Mouse (Mus musculus) brown adipose tissue, adult 24 weeks (tissue): Measurements from ENCODE around the gene Pcnt. TPM values are rescaled to one million over a fixed set of nuclear protein-coding genes. Genes with fewer than 3 reads are reported as not detected.

ENCODE experiments used
- H3K27ac ChIP-seq: fragments of 200-500 bp; replicated peaks from 2 replicates; pipeline ENCODE4 v1.5.1; 2012; ENCODE audit warnings: low read depth, mild to moderate bottlenecking, low read length
- H3K4me1 ChIP-seq: fragments of 200-500 bp; 2 replicates; pipeline ENCODE4 v1.6.1; 2012; ENCODE audit warnings: low read length, mixed read lengths; ENCODE audit not compliant: control insufficient read depth, insufficient read depth, insufficient read length
- H3K4me3 ChIP-seq: fragments of 200-500 bp; 2 replicates; pipeline ENCODE4 v1.5.1; 2012; ENCODE audit warnings: low read depth, mild to moderate bottlenecking, low read length, moderate library complexity; ENCODE audit not compliant: insufficient read depth
- polyA plus RNA-seq: library from polyadenylated mRNA; stranded (reverse); fragments of >200 nt; gene quantifications from 2 replicates; pipeline ENCODE4 v1.2.4, GENCODE M21; 2012; ENCODE audit not compliant: missing spikeins, insufficient read depth, insufficient read length

Pcnt gene
- 4.7 and 5.6 TPM in 2 replicates for polyA plus RNA-seq

- Histone ChIP-seq H3K4me3 (peak within 1 kb of the TSS; percentile 77), H3K4me1 (peaks cover 4% of the 10 kb centered on the region; the same call in 1 of the 2 replicates), H3K27ac (peak within 1 kb of the TSS; percentile 65)
Measured at GRCm38 (mm10) chr10:76442178-76443088, at the start of gene Pcnt. Pcnt (minus strand) TSS chr10:76442786.

- Histone ChIP-seq H3K4me1 (no peaks in the 10 kb centered on the region), H3K27ac (no peak overlapping the region), H3K4me3 (no peak overlapping the region)
Measured at GRCm38 (mm10) chr10:76489205-76489604, 46.6 kb upstream of the Pcnt start.

- Histone ChIP-seq H3K27ac (no peak overlapping the region), H3K4me3 (no peak overlapping the region), H3K4me1 (no peaks in the 10 kb centered on the region)
Measured at GRCm38 (mm10) chr10:76488265-76488664, 45.7 kb upstream of the Pcnt start.

- no peak overlapping the region for H3K4me3 ChIP-seq
- H3K27ac ChIP-seq = no peak overlapping the region
- no peaks in the 10 kb centered on the region for H3K4me1 ChIP-seq
Measured at GRCm38 (mm10) chr10:76486302-76486701, 43.7 kb upstream of the Pcnt start.

DNA sequence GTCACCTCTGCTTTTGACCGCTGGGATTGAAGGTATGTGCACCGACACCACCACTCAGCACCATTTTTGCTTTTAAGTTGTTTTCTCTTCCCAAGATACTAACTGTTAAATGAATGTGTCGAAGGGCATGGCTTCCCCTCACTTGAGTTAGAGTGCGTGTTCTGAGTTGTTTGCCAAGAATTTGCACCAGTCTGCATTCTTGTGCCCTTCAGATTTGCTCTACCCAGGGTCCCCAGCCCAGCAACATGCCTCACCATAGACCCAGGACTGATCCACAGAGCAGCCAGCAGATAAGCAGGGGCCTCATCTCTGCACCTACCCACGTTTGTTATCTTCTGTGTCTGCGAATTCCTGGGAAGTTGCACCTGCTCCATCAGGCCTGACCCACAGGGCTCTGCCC lies 38.9 kb upstream of the Pcnt start:
- Histone ChIP-seq H3K4me1 (no peaks in the 10 kb centered on the region), H3K27ac (no peak overlapping the region), H3K4me3 (no peak overlapping the region)

- Histone ChIP-seq H3K27ac (no peak overlapping the region), H3K4me1 (no peaks in the 10 kb centered on the region), H3K4me3 (no peak overlapping the region)
Measured at GRCm38 (mm10) chr10:76480851-76481250, 38.3 kb upstream of the Pcnt start.

GRCm38 (mm10) chr10:76473759-76474158 lies 31.2 kb upstream of the Pcnt start:
- Histone ChIP-seq H3K4me3 (no peak overlapping the region), H3K4me1 (no peaks in the 10 kb centered on the region), H3K27ac (no peak overlapping the region)

GRCm38 (mm10) chr10:76468203-76469162 lies 25.9 kb upstream of the Pcnt start, which contains the start of the genes Mcm3ap and Ybey:
Mcm3ap (plus strand) TSS chr10:76468927.
Ybey (minus strand) TSS chr10:76469114.
- H3K27ac ChIP-seq = peak within 1 kb of the TSS; percentile 53
- H3K4me1 ChIP-seq = no peaks in the 10 kb centered on the region
- H3K4me3 ChIP-seq = peak within 1 kb of the TSS; percentile 82

DNA sequence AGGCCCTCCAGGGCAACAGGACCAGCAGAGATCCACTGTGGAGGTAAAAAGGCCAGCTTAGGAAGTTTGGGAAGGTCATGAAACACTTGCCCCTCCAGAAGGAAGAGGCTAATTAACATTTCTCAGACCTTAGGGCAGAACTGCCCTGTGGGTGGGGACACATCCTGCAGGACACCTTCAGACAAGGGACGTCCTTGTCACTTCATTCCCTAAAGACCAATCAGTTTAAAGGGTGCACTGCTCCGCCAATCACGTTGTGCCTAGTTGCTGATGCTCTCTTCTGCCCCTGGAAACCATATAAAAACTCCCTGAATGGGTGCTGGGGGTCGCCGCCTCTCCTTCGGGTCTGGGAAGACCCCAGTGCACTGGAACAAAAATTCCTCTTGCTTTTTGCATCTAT lies 20.1 kb upstream of the Pcnt start:
- no peak overlapping the region for H3K4me3 ChIP-seq
- no peak overlapping the region for H3K27ac ChIP-seq
- no peaks in the 10 kb centered on the region for H3K4me1 ChIP-seq

- H3K4me3 ChIP-seq = no peak overlapping the region
- no peaks in the 10 kb centered on the region for H3K4me1 ChIP-seq
- H3K27ac ChIP-seq = no peak overlapping the region
Measured at GRCm38 (mm10) chr10:76462312-76462711, 19.7 kb upstream of the Pcnt start.

DNA sequence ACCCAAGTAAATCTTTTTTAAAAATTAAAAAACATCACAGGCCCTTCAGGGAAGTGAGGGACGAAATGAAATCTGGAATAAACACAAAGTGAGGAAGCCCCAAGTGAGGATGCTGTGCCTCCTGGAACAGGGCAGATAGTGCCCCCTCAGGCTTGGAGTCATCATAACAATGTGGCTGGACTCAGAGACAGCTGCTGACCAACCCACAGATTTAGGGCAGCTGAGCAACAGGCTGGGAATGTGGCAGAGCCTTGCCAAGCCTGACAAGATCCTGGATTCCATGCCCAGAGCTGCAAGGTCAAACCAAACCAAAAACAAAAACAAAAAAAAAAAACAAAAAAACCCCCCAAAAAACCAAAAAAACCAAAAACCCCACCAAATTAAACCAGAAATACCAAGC lies 18.7 kb upstream of the Pcnt start:
- no peak overlapping the region for H3K4me3 ChIP-seq
- no peaks in the 10 kb centered on the region for H3K4me1 ChIP-seq
- H3K27ac ChIP-seq = no peak overlapping the region

DNA sequence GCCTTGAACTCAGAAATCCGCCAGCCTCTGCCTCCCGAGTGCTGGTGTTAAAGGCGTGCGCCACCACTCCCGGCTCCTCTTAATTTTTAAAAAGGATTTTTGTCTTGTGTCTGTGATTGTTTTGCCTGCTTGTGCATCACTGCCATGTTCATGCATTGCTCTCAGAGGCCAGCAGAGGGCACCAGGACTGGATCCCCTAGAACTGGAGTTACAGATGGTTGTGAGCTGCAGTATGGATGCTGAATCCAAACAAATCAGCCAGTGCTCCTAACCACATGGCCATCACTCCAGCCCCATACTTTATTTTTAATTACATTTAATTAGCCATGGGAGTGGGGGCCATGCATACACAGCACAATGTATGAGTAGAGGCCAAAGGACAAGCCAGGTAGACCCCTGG lies 12.7 kb upstream of the Pcnt start:
- H3K4me3 ChIP-seq = no peak overlapping the region
- no peak overlapping the region for H3K27ac ChIP-seq
- H3K4me1 ChIP-seq = no peaks in the 10 kb centered on the region

DNA sequence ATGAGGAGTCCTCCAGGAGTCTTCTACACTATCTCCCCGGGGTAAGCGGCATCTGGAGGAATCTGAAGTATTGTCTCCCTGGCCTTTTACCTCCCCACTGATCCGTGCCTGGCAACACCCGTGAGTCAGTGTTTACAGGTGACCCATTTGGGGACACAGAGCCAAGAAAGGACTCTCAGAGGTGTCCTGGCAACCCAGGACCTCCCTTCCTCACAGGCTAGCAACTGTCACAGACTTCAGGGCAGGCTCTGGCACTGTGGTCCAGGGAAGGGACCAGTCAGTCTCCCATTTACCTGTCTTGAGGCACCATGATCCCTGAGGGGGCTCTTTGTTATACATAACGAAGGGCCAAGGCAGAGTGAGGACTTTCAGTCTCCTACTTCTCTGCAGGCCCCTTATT lies 6.3 kb upstream of the Pcnt start, which contains the start of gene 2610028H24Rik:
Gene 2610028H24Rik, plus strand, starts transcription at position 231 of the 400 bp plus-strand sequence.
- Histone ChIP-seq H3K4me3 (no peak within 1 kb of the TSS), H3K27ac (no peak within 1 kb of the TSS), H3K4me1 (no peaks in the 10 kb centered on the region; the same call in 1 of the 2 replicates)

DNA sequence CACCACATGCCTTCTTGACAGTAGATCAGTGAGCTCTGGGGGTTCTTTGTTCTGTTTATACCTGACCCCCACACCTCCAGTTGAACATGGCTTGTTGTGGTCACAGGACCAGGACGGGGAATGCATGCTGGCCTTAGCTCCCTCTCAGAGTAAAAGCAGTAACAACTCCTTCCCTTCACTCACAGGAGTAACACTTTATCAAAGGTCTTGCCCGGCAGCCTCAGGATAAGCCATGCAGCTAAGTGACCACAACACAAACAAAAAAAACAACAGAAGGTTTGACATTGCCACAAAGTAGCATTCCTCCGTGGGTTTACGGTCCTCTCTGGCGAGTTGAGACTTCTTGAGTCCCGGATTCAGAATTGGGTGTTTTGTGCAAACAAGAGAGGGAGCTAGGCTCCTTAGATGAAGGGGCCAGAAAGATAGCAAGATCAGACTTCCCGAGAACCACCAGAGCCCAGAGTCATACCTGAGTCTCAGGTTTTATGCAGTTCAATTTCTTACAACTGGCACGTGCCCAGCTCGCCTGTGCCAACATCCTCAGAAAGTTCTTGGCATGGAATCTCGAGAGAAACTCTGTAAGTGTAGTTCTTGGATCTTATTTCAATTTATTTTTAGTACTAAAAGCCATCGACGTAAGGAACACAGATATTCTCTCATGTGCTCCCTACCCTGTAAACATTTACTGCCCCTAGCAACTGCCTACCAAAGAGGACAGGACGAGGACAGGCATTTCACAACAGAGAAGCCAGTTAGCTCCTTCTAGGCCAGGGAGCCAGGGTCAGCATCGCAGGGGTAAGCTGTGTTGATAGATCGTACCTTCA lies 5.0 kb upstream of the Pcnt start:
- Histone ChIP-seq H3K27ac (no peak overlapping the region), H3K4me3 (no peak overlapping the region), H3K4me1 (no peaks in the 10 kb centered on the region; the same call in 1 of the 2 replicates)
